ENCODE assay signal across 9 mouse cellular contexts in the genomic region with DNA sequence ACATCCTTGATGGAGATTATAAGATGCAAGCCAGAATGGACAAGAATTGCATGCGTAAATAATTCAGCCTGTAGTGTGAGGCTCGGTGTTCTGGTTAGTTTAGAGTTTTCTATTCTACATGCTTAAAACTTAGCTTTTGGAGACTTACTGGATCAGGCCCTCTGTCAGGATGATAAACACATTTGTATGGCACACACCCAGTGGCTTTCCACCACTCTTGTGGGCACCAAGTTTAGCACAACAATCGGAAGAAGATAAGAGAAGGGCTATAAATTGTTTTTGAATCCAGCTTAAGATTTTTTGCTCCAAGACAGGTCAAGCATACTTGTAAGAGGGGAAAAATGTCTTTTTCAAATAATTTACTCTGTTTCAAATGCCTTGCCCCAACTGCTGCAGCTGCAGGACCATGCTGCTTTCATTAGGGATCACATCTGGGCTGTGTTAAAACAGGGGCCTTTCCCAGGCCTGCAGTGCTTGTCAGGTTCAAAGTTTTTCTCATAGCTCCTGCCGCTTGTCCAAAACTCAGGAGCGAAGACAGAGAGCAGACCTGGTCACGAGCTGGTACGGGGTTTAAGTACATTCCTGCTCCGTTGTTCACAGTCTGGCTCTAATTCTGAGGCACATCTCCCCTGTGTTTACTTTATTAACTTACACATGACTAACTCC.
DNase-seq lines count a peak whose midpoint lies in the region; ATAC-seq lines count a peak whose summit lies in the region.
"Had no signal": no experiment of that assay in that cellular context is flagged by ENCODE, and none has a peak within 500 bp of the region (broad histone marks: within the 10 kb centered on the region; RNA-seq: fewer than 3 reads in every experiment).

No protein-coding gene starts in this region.

- H3K27me3 ChIP-seq in heart, embryonic 12.5 days (replicated peaks): no peaks in the 10 kb centered on the region
- 0 out of 2 replicates have a peak, but pooled peaks cover 3% of the 10 kb centered on the region for H3K27me3 ChIP-seq in limb, embryonic 10.5 days (ENCODE audit: low read depth, poor library complexity, severe bottlenecking)

- 32% methylated on average over 8 of the region's 8 CpGs for WGBS in heart, embryonic 12.5 days
- WGBS in limb, embryonic 10.5 days: 27% methylated on average over 8 of the region's 8 CpGs

- H3K4me2 ChIP-seq in heart, embryonic 12.5 days: no peak overlapping the region

- no peak for DNase-seq in heart, adult 8-10 months (ENCODE audit: low spot score)
- peak; percentile 56 for DNase-seq in 3T3-L1 (ENCODE audit: low read depth, low spot score)
- peak; percentile 56 for DNase-seq in embryo, embryonic 11.5 days (ENCODE audit: low read depth, low spot score)
- peak; percentile 93 for DNase-seq in limb, embryonic 10.5 days (ENCODE audit: low spot score)
- no peak for DNase-seq in frontal cortex, postnatal 14 days (ENCODE audit: low spot score in 2 of 2)
- no peak for DNase-seq in cerebellum, postnatal 14 days
- no peak for DNase-seq in left cerebral cortex, adult 11 months (ENCODE audit: low spot score)

- H3K36me3 ChIP-seq in heart, embryonic 12.5 days: no peaks in the 10 kb centered on the region
- no peaks in the 10 kb centered on the region for H3K36me3 ChIP-seq in limb, embryonic 10.5 days

- H3K9me3 ChIP-seq in heart, embryonic 12.5 days (replicated peaks): no peaks in the 10 kb centered on the region
- no peaks in the 10 kb centered on the region for H3K9me3 ChIP-seq in limb, embryonic 10.5 days (replicated peaks)

- H3K4me3 ChIP-seq in heart, embryonic 12.5 days: no peak overlapping the region
- no peak overlapping the region for H3K4me3 ChIP-seq in limb, embryonic 10.5 days

- peaks cover 7% of the 10 kb centered on the region for H3K4me1 ChIP-seq in heart, embryonic 12.5 days (replicated peaks)
- H3K4me1 ChIP-seq in limb, embryonic 10.5 days: peaks cover 49% of the 10 kb centered on the region

- H3K9ac ChIP-seq in heart, embryonic 12.5 days: no peak overlapping the region

- 0 out of 2 replicates have a peak, but pooled peaks have one; percentile 36 for ATAC-seq in heart, embryonic 12.5 days (ENCODE audit: insufficient number of reproducible peaks, low FRiP score)
- ATAC-seq: activated CD4-positive, CD25-positive, alpha-beta regulatory T cell, adult 4 months had no signal

- peak overlapping the region; percentile 48; the same call in 1 of the 2 replicates for H3K27ac ChIP-seq in heart, embryonic 12.5 days (ENCODE audit: poor library complexity, severe bottlenecking)
- H3K27ac ChIP-seq in limb, embryonic 10.5 days: peak overlapping the region; percentile 81

Comparison
In these comparisons a context has a peak if more than half of its experiments do, and no peak if none do; other contexts are left out.
1. DNase-seq: peak in 3T3-L1 (single experiment), embryo, embryonic 11.5 days (single experiment) and limb, embryonic 10.5 days (single experiment); none in heart, adult 8-10 months (single experiment), frontal cortex, postnatal 14 days (0 of 2), cerebellum, postnatal 14 days (0 of 2) and left cerebral cortex, adult 11 months (single experiment).